Mouse (Mus musculus) brain, adult 2 months (tissue): ENCODE measurements around the gene Tmem108.

Source experiments
- DNase-seq: peaks from one replicate; pipeline ENCODE4 v3.0.0; 2011; ENCODE audit warnings: low read depth, low spot score

Gene Tmem108

GRCm38 (mm10) chr9:103549178-103549577 is 212.5 kb downstream of the Tmem108 start:
- DNase-seq: peak; percentile 97

- DNase-seq: peak; percentile 96
Observed at GRCm38 (mm10) chr9:103548606-103549005, 213.0 kb downstream of the Tmem108 start.

GRCm38 (mm10) chr9:103546695-103547645 is 214.7 kb downstream of the Tmem108 start:
- no peak for DNase-seq

- peak; percentile 74 for DNase-seq
Observed at GRCm38 (mm10) chr9:103545729-103546128, 215.9 kb downstream of the Tmem108 start.

GRCm38 (mm10) chr9:103545271-103545670 is 216.4 kb downstream of the Tmem108 start:
- DNase-seq: no peak

GRCm38 (mm10) chr9:103544599-103544998 is 217.0 kb downstream of the Tmem108 start:
- DNase-seq: peak; percentile 51

- DNase-seq: no peak
Observed at GRCm38 (mm10) chr9:103540518-103540917, 221.1 kb downstream of the Tmem108 start.

GRCm38 (mm10) chr9:103538047-103538816 is 223.4 kb downstream of the Tmem108 start:
- peak; percentile 83 for DNase-seq

GRCm38 (mm10) chr9:103536059-103536634 is 225.5 kb downstream of the Tmem108 start:
- DNase-seq: no peak

- DNase-seq: no peak
Observed at GRCm38 (mm10) chr9:103525041-103525537, 236.5 kb downstream of the Tmem108 start.

- DNase-seq: no peak
Observed at GRCm38 (mm10) chr9:103524600-103524999, 237.0 kb downstream of the Tmem108 start.

GRCm38 (mm10) chr9:103523742-103524403 is 237.8 kb downstream of the Tmem108 start:
- DNase-seq: peak; percentile 77

GRCm38 (mm10) chr9:103523008-103523407 is 238.6 kb downstream of the Tmem108 start:
- no peak for DNase-seq

GRCm38 (mm10) chr9:103513884-103514283 is 247.8 kb downstream of the Tmem108 start:
- no peak for DNase-seq

GRCm38 (mm10) chr9:103512257-103512656 is 249.4 kb downstream of the Tmem108 start:
- DNase-seq: no peak

GRCm38 (mm10) chr9:103506968-103507584 is 254.6 kb downstream of the Tmem108 start:
- no peak for DNase-seq

- DNase-seq: peak; percentile 82
Observed at GRCm38 (mm10) chr9:103505067-103505466, 256.6 kb downstream of the Tmem108 start.

- DNase-seq: peak; percentile 47
Observed at GRCm38 (mm10) chr9:103504646-103505045, 257.0 kb downstream of the Tmem108 start.

GRCm38 (mm10) chr9:103503586-103504298 is 257.9 kb downstream of the Tmem108 start:
- DNase-seq: no peak

GRCm38 (mm10) chr9:103502655-103503054 is 259.0 kb downstream of the Tmem108 start:
- DNase-seq: peak; percentile 60
